Mouse (Mus musculus) lung, embryonic 15.5 days (tissue): ENCODE results near the gene Lrp11. TPM values are rescaled to one million over a fixed set of nuclear protein-coding genes. Genes with fewer than 3 reads are reported as not detected.
"Not testable (repeated sequence)": the region's sequence is repeated elsewhere in the genome, so short reads cannot be mapped to it uniquely, and the experiment has no call there.

Experiments
- ATAC-seq: fragments of 200-750 bp; cut with Nextera tagmentation; 2 replicates; pipeline ENCODE4 v1.8.0; 2017; ENCODE audit warnings: moderate number of reproducible peaks, borderline replicate concordance; ENCODE audit not compliant: low FRiP score, low TSS enrichment; ENCODE audit errors: extremely low read depth
- H3K27ac ChIP-seq: fragments of 300-500 bp; sonication (generic); 2 replicates; pipeline ENCODE4 v1.5.1; 2015; ENCODE audit warnings: moderate library complexity, mild to moderate bottlenecking, inconsistent platforms
- H3K27me3 ChIP-seq: fragments of 300-500 bp; sonication (generic); 2 replicates; pipeline ENCODE4 v1.6.1; 2015; ENCODE audit warnings: inconsistent platforms
- H3K36me3 ChIP-seq: fragments of 300-500 bp; sonication (generic); 2 replicates; pipeline ENCODE4 v1.6.1; 2015; ENCODE audit warnings: inconsistent platforms
- H3K4me1 ChIP-seq: fragments of 300-500 bp; sonication (generic); 2 replicates; pipeline ENCODE4 v1.6.1; 2015; ENCODE audit warnings: inconsistent platforms
- H3K4me2 ChIP-seq: fragments of 300-500 bp; sonication (generic); 2 replicates; pipeline ENCODE4 v1.6.1; 2015; ENCODE audit warnings: inconsistent platforms, mild to moderate bottlenecking, moderate library complexity
- H3K4me3 ChIP-seq: fragments of 300-500 bp; sonication (generic); 2 replicates; pipeline ENCODE4 v1.5.1; 2015; ENCODE audit warnings: mild to moderate bottlenecking, inconsistent platforms
- H3K9ac ChIP-seq: fragments of 300-500 bp; sonication (generic); 2 replicates; pipeline ENCODE4 v1.6.1; 2015; ENCODE audit warnings: inconsistent platforms
- H3K9me3 ChIP-seq: fragments of 300-500 bp; sonication (generic); 2 replicates; pipeline ENCODE4 v1.6.1; 2016; ENCODE audit warnings: inconsistent platforms
- WGBS: fragments of 180-500 bp; shearing (Covaris S2); methylation state at CpG from one replicate; pipeline ENCODE4 v1.1.7; 2015; 5-methylcytosine and 5-hydroxymethylcytosine counted together
- polyA plus RNA-seq: library from polyadenylated mRNA; unstranded; fragments of >200 nt; fragmentation: Nextera tagmentation; extraction: Ambion mirVana; gene quantifications from 2 replicates; pipeline ENCODE4 v1.2.1, GENCODE M21; 2015

Lrp11 gene
- polyA plus RNA-seq, 1 experiment from 2014 or later: 5.1 TPM

GRCm38 (mm10) chr10:7605168-7605567 is 15.6 kb downstream of the Lrp11 start:
- no peaks in the 10 kb centered on the region for H3K27me3 ChIP-seq
- no peak overlapping the region for H3K9ac ChIP-seq
- H3K4me3 ChIP-seq: no peak overlapping the region
- 61% methylated on average over 2 of the region's 2 CpGs for WGBS
- H3K36me3 ChIP-seq: no peaks in the 10 kb centered on the region
- H3K27ac ChIP-seq: no peak overlapping the region
- 0 out of 2 replicates have a peak, but pooled peaks cover 2% of the 10 kb centered on the region for H3K4me1 ChIP-seq
- no peak for ATAC-seq
- H3K4me2 ChIP-seq: no peak overlapping the region
- no peaks in the 10 kb centered on the region for H3K9me3 ChIP-seq

- no peak overlapping the region for H3K27ac ChIP-seq
- no peak overlapping the region for H3K4me2 ChIP-seq
- H3K9ac ChIP-seq: no peak overlapping the region
- H3K27me3 ChIP-seq: no peaks in the 10 kb centered on the region
- H3K9me3 ChIP-seq: no peaks in the 10 kb centered on the region
- H3K4me3 ChIP-seq: no peak overlapping the region
- 58% methylated on average over 2 of the region's 2 CpGs for WGBS
- H3K36me3 ChIP-seq: no peaks in the 10 kb centered on the region
- ATAC-seq: no peak
- no peaks in the 10 kb centered on the region for H3K4me1 ChIP-seq
These were observed 16.8 kb downstream of the Lrp11 start for GRCm38 (mm10) chr10:7606437-7606836.

GRCm38 (mm10) chr10:7608611-7609010 is 19.0 kb downstream of the Lrp11 start:
- H3K36me3 ChIP-seq: no peaks in the 10 kb centered on the region
- H3K4me2 ChIP-seq: no peak overlapping the region
- no peaks in the 10 kb centered on the region for H3K27me3 ChIP-seq
- WGBS: 86% methylated on average over 17 of the region's 17 CpGs
- H3K9me3 ChIP-seq: no peaks in the 10 kb centered on the region
- no peak for ATAC-seq
- H3K4me1 ChIP-seq: no peaks in the 10 kb centered on the region
- H3K27ac ChIP-seq: no peak overlapping the region
- H3K4me3 ChIP-seq: no peak overlapping the region
- no peak overlapping the region for H3K9ac ChIP-seq

- WGBS: 76% methylated on average over 6 of the region's 6 CpGs
- Histone ChIP-seq H3K27ac (no peak overlapping the region), H3K9me3 (no peaks in the 10 kb centered on the region), H3K36me3 (no peaks in the 10 kb centered on the region), H3K9ac (no peak overlapping the region), H3K4me3 (no peak overlapping the region), H3K27me3 (no peaks in the 10 kb centered on the region), H3K4me1 (no peaks in the 10 kb centered on the region), H3K4me2 (no peak overlapping the region)
- no peak for ATAC-seq
These were observed 22.0 kb downstream of the Lrp11 start for GRCm38 (mm10) chr10:7611647-7612046.

- H3K27ac ChIP-seq, H3K9me3 ChIP-seq, H3K4me2 ChIP-seq, ATAC-seq, H3K9ac ChIP-seq, H3K4me1 ChIP-seq, H3K4me3 ChIP-seq, H3K36me3 ChIP-seq, H3K27me3 ChIP-seq: not testable (repeated sequence)
These were observed 22.6 kb downstream of the Lrp11 start for GRCm38 (mm10) chr10:7612210-7612609.

GRCm38 (mm10) chr10:7614834-7615233 is 25.2 kb downstream of the Lrp11 start:
- H3K9me3 ChIP-seq: no peaks in the 10 kb centered on the region
- no peak overlapping the region for H3K9ac ChIP-seq
- no peaks in the 10 kb centered on the region for H3K4me1 ChIP-seq
- H3K27ac ChIP-seq: no peak overlapping the region
- WGBS: 90% methylated on average over 8 of the region's 8 CpGs
- no peaks in the 10 kb centered on the region for H3K36me3 ChIP-seq
- no peak overlapping the region for H3K4me3 ChIP-seq
- no peaks in the 10 kb centered on the region for H3K27me3 ChIP-seq
- H3K4me2 ChIP-seq: no peak overlapping the region
- ATAC-seq: no peak

- WGBS: 80% methylated on average over 11 of the region's 11 CpGs
- H3K9me3 ChIP-seq, H3K4me2 ChIP-seq, ATAC-seq, H3K27me3 ChIP-seq, H3K27ac ChIP-seq, H3K4me3 ChIP-seq, H3K9ac ChIP-seq, H3K36me3 ChIP-seq, H3K4me1 ChIP-seq: not testable (repeated sequence)
These were observed 27.5 kb downstream of the Lrp11 start for GRCm38 (mm10) chr10:7617146-7617545.

GRCm38 (mm10) chr10:7617556-7617955 is 28.0 kb downstream of the Lrp11 start:
- not testable (repeated sequence) for H3K27ac ChIP-seq, H3K4me3 ChIP-seq, H3K27me3 ChIP-seq, H3K4me1 ChIP-seq, H3K4me2 ChIP-seq, H3K9ac ChIP-seq, H3K36me3 ChIP-seq, ATAC-seq, H3K9me3 ChIP-seq
- 47% methylated on average over 3 of the region's 3 CpGs for WGBS

- H3K9ac ChIP-seq: no peak overlapping the region
- WGBS: 78% methylated on average over 5 of the region's 5 CpGs
- H3K4me2 ChIP-seq: no peak overlapping the region
- H3K9me3 ChIP-seq: no peaks in the 10 kb centered on the region
- H3K4me3 ChIP-seq: no peak overlapping the region
- H3K27me3 ChIP-seq: no peaks in the 10 kb centered on the region
- no peaks in the 10 kb centered on the region for H3K36me3 ChIP-seq
- ATAC-seq: no peak; the same call in 1 of the 2 replicates
- H3K27ac ChIP-seq: no peak overlapping the region
- H3K4me1 ChIP-seq: no peaks in the 10 kb centered on the region
These were observed 30.2 kb downstream of the Lrp11 start for GRCm38 (mm10) chr10:7619821-7620241.

- Histone ChIP-seq H3K4me3 (no peak overlapping the region), H3K27me3 (no peaks in the 10 kb centered on the region), H3K27ac (no peak overlapping the region), H3K4me2 (no peak overlapping the region), H3K9ac (no peak overlapping the region), H3K9me3 (no peaks in the 10 kb centered on the region), H3K36me3 (no peaks in the 10 kb centered on the region), H3K4me1 (no peaks in the 10 kb centered on the region)
- WGBS: 70% methylated on average over 5 of the region's 5 CpGs
- ATAC-seq: no peak
These were observed 31.1 kb downstream of the Lrp11 start for GRCm38 (mm10) chr10:7620723-7621122.

GRCm38 (mm10) chr10:7622378-7622777 is 32.8 kb downstream of the Lrp11 start:
- no peaks in the 10 kb centered on the region for H3K27me3 ChIP-seq
- WGBS: 83% methylated on average over 3 of the region's 3 CpGs
- no peak overlapping the region for H3K27ac ChIP-seq
- H3K36me3 ChIP-seq: no peaks in the 10 kb centered on the region
- H3K4me3 ChIP-seq: no peak overlapping the region
- no peaks in the 10 kb centered on the region for H3K4me1 ChIP-seq
- H3K4me2 ChIP-seq: no peak overlapping the region
- H3K9ac ChIP-seq: no peak overlapping the region
- ATAC-seq: no peak
- H3K9me3 ChIP-seq: no peaks in the 10 kb centered on the region

- Histone ChIP-seq H3K27me3 (no peaks in the 10 kb centered on the region), H3K4me1 (no peaks in the 10 kb centered on the region), H3K36me3 (peaks cover under 1% of the 10 kb centered on the region; the same call in 1 of the 2 replicates), H3K9ac (no peak overlapping the region), H3K27ac (no peak overlapping the region), H3K9me3 (no peaks in the 10 kb centered on the region), H3K4me3 (no peak overlapping the region), H3K4me2 (no peak overlapping the region)
- no peak for ATAC-seq
- WGBS: 86% methylated on average over 3 of the region's 3 CpGs
These were observed 34.4 kb downstream of the Lrp11 start for GRCm38 (mm10) chr10:7623861-7624518.

- WGBS: 84% methylated on average over 4 of the region's 4 CpGs
- H3K36me3 ChIP-seq: peaks cover 12% of the 10 kb centered on the region; the same call in 1 of the 2 replicates
- H3K27me3 ChIP-seq: no peaks in the 10 kb centered on the region
- no peak overlapping the region for H3K9ac ChIP-seq
- no peaks in the 10 kb centered on the region for H3K4me1 ChIP-seq
- no peaks in the 10 kb centered on the region for H3K9me3 ChIP-seq
- H3K27ac ChIP-seq: no peak overlapping the region
- ATAC-seq: no peak
- H3K4me3 ChIP-seq: no peak overlapping the region
- H3K4me2 ChIP-seq: no peak overlapping the region
These were observed 39.5 kb downstream of the Lrp11 start for GRCm38 (mm10) chr10:7629092-7629491.
